19 mouse cellular contexts compared by ENCODE assay signal in genomic region chr12:69853387-69853786, GRCm38 (mm10). TPM values are rescaled to one million over a fixed set of nuclear protein-coding genes. Genes with fewer than 3 reads are reported as not detected.
DNase-seq lines count a peak whose midpoint lies in the region; ATAC-seq lines count a peak whose summit lies in the region.
"Had no signal": no experiment of that assay in that cellular context is flagged by ENCODE, and none has a peak within 500 bp of the region (broad histone marks: within the 10 kb centered on the region; RNA-seq: fewer than 3 reads in every experiment).

No protein-coding gene starts in this region.

- intact Hi-C loops in left cerebral cortex, postnatal 10 days (cut with DNase I) = no loop called here

- ATAC-seq in inflammation-experienced regulatory T-cells, adult 6 months = peak; percentile 77
- ATAC-seq in frontal cortex, adult (ENCODE audit: low TSS enrichment) = no peak
- ATAC-seq: forebrain, embryonic 14.5 days; midbrain, embryonic 16.5 days; Patski had no signal

- DNase-seq in thymus, postnatal 0 days (ENCODE audit: low spot score) = peak; percentile 21
- DNase-seq in thymus, postnatal 10 days (ENCODE audit: low spot score in 2 of 2) = no peak
- DNase-seq in R1 (ENCODE audit: low read depth, low spot score) = peak; percentile 26
- no peak for DNase-seq in left cerebral cortex, postnatal 10 days (ENCODE audit: extremely low spot score in 1 of 2, low spot score in 2 of 2)
- no peak for DNase-seq in frontal cortex, postnatal 10 days (ENCODE audit: low spot score in 2 of 2)
- DNase-seq: cerebellum, adult 2 months; gastrocnemius, postnatal 10 days; heart, adult 11 months; heart, postnatal 14 days; kidney, adult 18-20 months; kidney, postnatal 4 days; layer of hippocampus, adult 9-11 months; liver; thymus, adult 2 months had no signal

RNA-seq across cellular contexts. Expression of gene Atl1, which starts 39.0 kb away (rescaled TPM):
- 1.8 and 1.9 TPM in 2 replicates for polyA plus RNA-seq in thymus, postnatal 0 days (2015; fragmentation: Nextera tagmentation; extraction: Ambion mirVana)
- under 1 TPM; 0.10 to 0.75 (median 0.42) TPM for polyA plus RNA-seq in inflammation-experienced regulatory T-cells, adult 6 months (2017; shearing (Covaris generic))
- 100 to 1,000 TPM; 225 to 235 TPM for total RNA-seq in left cerebral cortex, postnatal 10 days (2021)

RNA-seq across cellular contexts. Expression of gene Map4k5, which starts 39.6 kb away (rescaled TPM):
- polyA plus RNA-seq in thymus, postnatal 0 days (2015; fragmentation: Nextera tagmentation; extraction: Ambion mirVana) = 11.9 and 15.3 TPM in 2 replicates
- 1 to 10 TPM; 1.1 to 4.8 (median 4.6) TPM for polyA plus RNA-seq in inflammation-experienced regulatory T-cells, adult 6 months (2017; shearing (Covaris generic))
- 10 to 100 TPM; 39.2 to 40.4 TPM for total RNA-seq in left cerebral cortex, postnatal 10 days (2021)

Comparison
In these comparisons a context has a peak if more than half of its experiments do, and no peak if none do; other contexts are left out.
1. DNase-seq: peak in thymus, postnatal 0 days (single experiment) and R1 (single experiment); none in thymus, postnatal 10 days (0 of 2), left cerebral cortex, postnatal 10 days (0 of 2) and frontal cortex, postnatal 10 days (0 of 2).